Mouse (Mus musculus) kidney, embryonic 15.5 days (tissue): ENCODE results near the gene Lrrc8d. TPM values are rescaled to one million over a fixed set of nuclear protein-coding genes. Genes with fewer than 3 reads are reported as not detected.

Source experiments
- ATAC-seq: fragments of 200-750 bp; cut with Nextera tagmentation; replicated peaks from 2 replicates; pipeline ENCODE4 v1.8.0; 2017; ENCODE audit warnings: moderate TSS enrichment; ENCODE audit not compliant: low FRiP score
- H3K27ac ChIP-seq: fragments of 300-500 bp; sonication (generic); 2 replicates; pipeline ENCODE4 v1.5.1; 2015; ENCODE audit warnings: mild to moderate bottlenecking, inconsistent platforms
- H3K27me3 ChIP-seq: fragments of 300-500 bp; sonication (generic); 2 replicates; pipeline ENCODE4 v1.6.1; 2015; ENCODE audit warnings: inconsistent platforms
- H3K36me3 ChIP-seq: fragments of 300-500 bp; sonication (generic); 2 replicates; pipeline ENCODE4 v1.6.1; 2015; ENCODE audit warnings: inconsistent platforms
- H3K4me1 ChIP-seq: fragments of 300-500 bp; sonication (generic); 2 replicates; pipeline ENCODE4 v1.6.1; 2015; ENCODE audit warnings: inconsistent platforms
- H3K4me2 ChIP-seq: fragments of 300-500 bp; sonication (generic); 2 replicates; pipeline ENCODE4 v1.6.1; 2015; ENCODE audit warnings: moderate library complexity, mild to moderate bottlenecking, inconsistent platforms
- H3K4me3 ChIP-seq: fragments of 300-500 bp; sonication (generic); replicated peaks from 2 replicates; pipeline ENCODE4 v1.5.1; 2015; ENCODE audit warnings: mild to moderate bottlenecking, inconsistent platforms
- H3K9ac ChIP-seq: fragments of 300-500 bp; sonication (generic); 2 replicates; pipeline ENCODE4 v1.6.1; 2015; ENCODE audit warnings: mild to moderate bottlenecking, inconsistent platforms
- H3K9me3 ChIP-seq: fragments of 300-500 bp; sonication (generic); replicated peaks from 2 replicates; pipeline ENCODE4 v1.6.1; 2016; ENCODE audit warnings: inconsistent platforms
- WGBS: fragments of 180-500 bp; shearing (Covaris S2); methylation state at CpG from one replicate; pipeline ENCODE4 v1.1.7; 2015; ENCODE audit warnings: mixed read lengths; 5-methylcytosine and 5-hydroxymethylcytosine counted together
- polyA plus RNA-seq: library from polyadenylated mRNA; unstranded; fragments of >200 nt; fragmentation: Nextera tagmentation; extraction: Ambion mirVana; gene quantifications from 2 replicates; pipeline ENCODE4 v1.2.1, GENCODE M21; 2015

Lrrc8d gene
- polyA plus RNA-seq, 1 experiment from 2014 or later: 32.2 TPM

DNA sequence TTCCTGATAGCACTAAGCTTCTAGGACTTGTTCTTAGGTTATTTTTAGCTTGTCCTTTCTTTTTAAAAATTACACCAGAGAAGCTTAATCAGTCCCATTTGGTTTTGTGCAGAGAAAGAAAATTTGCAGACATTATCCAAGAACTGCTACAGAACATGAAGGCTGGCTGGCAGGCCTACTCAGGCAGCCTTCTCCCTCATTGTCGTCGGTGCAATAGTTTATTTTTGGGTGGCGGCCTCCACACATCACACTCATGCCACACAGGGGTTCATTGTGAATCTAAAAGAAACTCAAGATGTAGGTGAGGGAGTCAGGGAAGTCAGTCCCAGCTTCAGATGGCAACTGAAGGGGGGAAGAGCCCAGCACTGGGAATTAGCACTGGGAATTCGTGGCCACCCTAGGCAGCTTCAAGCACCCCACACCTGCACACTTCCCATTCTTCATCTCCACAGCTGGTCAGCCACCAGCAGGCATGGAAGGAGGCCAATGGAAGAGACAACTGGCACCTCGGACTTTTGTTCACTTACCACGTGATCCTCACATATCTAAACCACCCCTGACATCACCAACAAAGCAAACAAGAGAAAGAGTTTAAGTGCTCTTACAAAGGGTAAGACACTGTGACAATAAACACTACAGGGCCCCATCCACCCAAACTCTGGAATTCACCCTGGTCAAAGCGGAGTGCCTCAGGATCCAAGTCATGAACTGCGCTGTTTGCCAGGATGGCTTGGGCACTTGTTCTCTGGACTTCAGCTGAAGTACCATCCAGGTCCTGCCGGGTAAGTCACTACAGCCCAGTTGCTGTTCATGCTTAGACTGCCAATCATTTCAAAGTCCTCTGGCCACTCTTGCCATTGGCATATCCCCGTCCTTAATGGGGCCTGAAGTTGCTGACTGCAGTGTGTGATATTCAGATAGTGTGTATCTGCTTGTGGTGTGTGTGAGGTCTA, 9.0 kb upstream of the Lrrc8d start:
- Histone ChIP-seq H3K27me3 (no peaks in the 10 kb centered on the region), H3K36me3 (no peaks in the 10 kb centered on the region), H3K4me3 (no peak overlapping the region), H3K9me3 (no peaks in the 10 kb centered on the region), H3K27ac (no peak overlapping the region), H3K9ac (no peak overlapping the region), H3K4me1 (peaks cover 14% of the 10 kb centered on the region), H3K4me2 (no peak overlapping the region)
- ATAC-seq: no peak; the same call in 1 of the 2 replicates
- WGBS: 76% methylated on average over 10 of the region's 10 CpGs

DNA sequence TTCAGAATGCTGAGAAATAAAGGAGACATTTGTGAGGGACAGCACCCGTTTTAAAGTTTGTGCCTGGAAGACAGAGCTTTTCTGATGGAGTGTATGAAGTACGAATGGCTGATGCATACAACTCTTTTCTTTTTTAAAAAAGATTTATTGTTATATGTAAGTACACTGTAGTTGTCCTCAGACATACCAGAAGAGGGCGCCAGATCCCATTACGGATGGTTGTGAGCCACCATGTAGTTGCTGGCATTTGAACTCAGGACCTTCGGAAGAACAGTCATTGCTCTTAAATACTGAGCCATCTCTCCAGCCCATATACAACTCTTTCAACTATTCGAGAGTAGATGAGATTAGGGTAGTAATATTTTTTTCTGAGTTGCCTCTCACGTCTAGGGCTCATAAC, 8.1 kb upstream of the Lrrc8d start:
- Histone ChIP-seq H3K4me3 (no peak overlapping the region), H3K36me3 (no peaks in the 10 kb centered on the region), H3K9ac (no peak overlapping the region), H3K9me3 (no peaks in the 10 kb centered on the region), H3K27me3 (no peaks in the 10 kb centered on the region), H3K4me1 (peaks cover 10% of the 10 kb centered on the region), H3K4me2 (no peak overlapping the region), H3K27ac (no peak overlapping the region)
- no peak for ATAC-seq
- 89% methylated on average over 7 of the region's 7 CpGs for WGBS

DNA sequence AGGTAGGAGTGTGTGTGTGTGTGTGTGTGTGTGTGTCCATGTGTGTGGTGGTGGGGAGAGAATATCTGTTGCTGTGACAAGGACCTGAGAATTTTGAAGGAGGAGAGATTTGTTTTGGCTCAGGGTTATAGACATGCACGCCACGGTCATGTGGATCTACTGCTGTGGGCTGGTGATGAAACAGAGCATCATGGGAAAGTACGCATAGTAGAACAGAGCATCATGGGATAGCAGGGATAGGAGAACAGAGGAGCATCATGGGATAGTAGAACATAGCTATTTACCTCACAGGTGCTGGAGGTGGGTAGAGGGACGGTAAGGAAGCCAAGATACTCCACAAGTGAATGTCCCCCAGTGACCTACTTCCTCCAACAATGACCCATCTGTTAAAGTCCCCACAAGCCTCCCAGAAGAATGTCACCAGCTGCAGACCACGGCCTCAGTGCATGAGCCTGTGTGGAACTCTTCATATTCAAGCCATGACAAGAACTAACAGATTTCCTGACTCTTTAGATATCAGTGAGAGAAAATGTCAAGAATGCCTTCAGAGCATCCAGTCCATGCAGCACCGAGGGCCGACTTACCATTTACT, 5.3 kb upstream of the Lrrc8d start:
- no peaks in the 10 kb centered on the region for H3K36me3 ChIP-seq
- no peak overlapping the region for H3K9ac ChIP-seq
- no peak overlapping the region for H3K4me2 ChIP-seq
- no peak for ATAC-seq
- H3K27ac ChIP-seq: no peak overlapping the region
- no peaks in the 10 kb centered on the region for H3K27me3 ChIP-seq
- no peak overlapping the region for H3K4me3 ChIP-seq
- H3K4me1 ChIP-seq: peaks cover 18% of the 10 kb centered on the region
- H3K9me3 ChIP-seq: no peaks in the 10 kb centered on the region
- WGBS: 85% methylated on average over 7 of the region's 7 CpGs

DNA sequence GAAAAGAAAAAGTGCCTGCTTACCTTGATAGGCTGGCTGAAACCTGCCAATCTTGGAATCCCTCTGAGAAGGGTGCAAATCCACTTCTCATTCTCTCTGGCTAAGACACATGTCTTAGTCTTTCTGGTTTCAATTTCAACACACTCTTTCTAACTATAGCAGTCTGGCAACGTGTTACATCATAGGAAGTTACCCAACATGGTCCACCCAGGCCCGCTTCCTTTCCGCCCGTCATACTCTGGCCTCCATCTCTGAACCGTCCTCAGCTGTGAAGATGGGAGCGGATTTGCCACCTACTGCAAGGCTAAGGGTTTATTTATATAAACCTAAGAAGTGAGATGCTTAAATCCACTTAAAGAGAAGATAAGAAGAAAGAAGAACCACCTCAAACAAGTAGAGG, 3.7 kb upstream of the Lrrc8d start:
- no peak overlapping the region for H3K27ac ChIP-seq

GRCm38 (mm10) chr5:105697886-105698285, 1.9 kb upstream of the Lrrc8d start:
- Histone ChIP-seq H3K27ac (peak overlapping the region; percentile 97; the same call in 1 of the 2 replicates), H3K9me3 (no peaks in the 10 kb centered on the region), H3K4me1 (peaks cover 38% of the 10 kb centered on the region), H3K4me2 (no peak overlapping the region), H3K4me3 (no peak overlapping the region), H3K9ac (no peak overlapping the region), H3K27me3 (no peaks in the 10 kb centered on the region), H3K36me3 (no peaks in the 10 kb centered on the region)
- 84% methylated on average over 3 of the region's 3 CpGs for WGBS
- no peak for ATAC-seq

More for the DNA sequence above, 3.7 kb upstream of the Lrrc8d start:
- no peak for ATAC-seq
- no peak overlapping the region for H3K9ac ChIP-seq
- no peaks in the 10 kb centered on the region for H3K27me3 ChIP-seq
- H3K9me3 ChIP-seq: no peaks in the 10 kb centered on the region
- H3K4me3 ChIP-seq: no peak overlapping the region
- H3K4me1 ChIP-seq: peaks cover 24% of the 10 kb centered on the region
- H3K36me3 ChIP-seq: no peaks in the 10 kb centered on the region
- H3K4me2 ChIP-seq: no peak overlapping the region
- WGBS: 84% methylated on average over 6 of the region's 6 CpGs

DNA sequence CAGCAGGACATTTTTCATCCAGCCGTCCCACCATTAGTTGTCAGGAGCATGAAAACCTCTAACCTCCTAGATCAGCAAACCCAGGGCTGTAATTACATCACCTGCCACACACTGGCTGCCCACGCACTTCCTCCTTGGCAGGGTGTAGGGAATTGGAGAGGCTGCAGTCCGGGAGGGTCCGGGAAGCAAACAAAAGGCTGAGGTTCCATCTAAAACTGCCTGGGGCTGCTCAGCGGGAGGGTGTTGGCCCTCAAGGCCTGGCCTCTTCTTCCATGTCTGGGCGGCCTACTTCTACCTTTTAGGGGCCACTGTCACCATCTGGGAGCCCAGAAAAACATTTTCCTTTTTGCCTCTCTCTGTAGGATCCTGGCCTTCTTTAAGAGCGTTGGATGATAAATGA, 1.1 kb upstream of the Lrrc8d start:
- WGBS: 13% methylated on average over 7 of the region's 7 CpGs
- H3K4me3 ChIP-seq: peak overlapping the region; percentile 94
- peak overlapping the region; percentile 97; the same call in 1 of the 2 replicates for H3K9ac ChIP-seq
- no peaks in the 10 kb centered on the region for H3K27me3 ChIP-seq
- ATAC-seq: peak; percentile 27
- H3K27ac ChIP-seq: peak overlapping the region; percentile 97
- H3K4me1 ChIP-seq: peaks cover 44% of the 10 kb centered on the region
- no peaks in the 10 kb centered on the region for H3K36me3 ChIP-seq
- H3K4me2 ChIP-seq: peak overlapping the region; percentile 91
- no peaks in the 10 kb centered on the region for H3K9me3 ChIP-seq

GRCm38 (mm10) chr5:105700070-105700851, 492 bp downstream of the Lrrc8d start:
- H3K4me1 ChIP-seq: peaks cover 57% of the 10 kb centered on the region
- H3K9ac ChIP-seq: peak overlapping the region; percentile 97
- H3K4me3 ChIP-seq: peak overlapping the region; percentile 94
- no peaks in the 10 kb centered on the region for H3K9me3 ChIP-seq
- under 1% methylated on average over 89 of the region's 101 CpGs for WGBS
- H3K27ac ChIP-seq: peak overlapping the region; percentile 97
- peak; percentile 58 for ATAC-seq
- H3K4me2 ChIP-seq: peak overlapping the region; percentile 91
- H3K27me3 ChIP-seq: no peaks in the 10 kb centered on the region
- H3K36me3 ChIP-seq: peaks cover 7% of the 10 kb centered on the region; the same call in 1 of the 2 replicates

DNA sequence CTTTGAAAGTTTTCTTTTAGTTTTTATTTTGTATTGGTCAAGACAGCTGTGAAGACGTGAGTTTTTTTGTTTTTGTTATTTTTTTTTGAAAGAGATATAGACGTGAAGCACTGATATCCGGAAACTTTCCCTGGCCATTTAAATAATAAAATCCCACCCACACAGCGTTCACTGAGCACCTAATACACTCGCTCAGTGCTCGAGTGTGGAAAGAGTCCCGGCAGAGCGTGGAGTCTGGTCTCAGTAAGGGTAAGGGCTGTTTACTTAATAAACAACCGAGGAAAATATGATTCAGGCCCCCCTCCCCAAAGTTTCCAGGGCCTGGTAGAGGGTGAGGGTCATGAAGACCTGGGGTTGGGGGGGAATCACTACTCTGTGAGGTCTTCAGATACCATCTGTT, 1.6 kb downstream of the Lrrc8d start:
- WGBS: 28% methylated on average over 9 of the region's 9 CpGs
- H3K36me3 ChIP-seq: peaks cover 7% of the 10 kb centered on the region; the same call in 1 of the 2 replicates
- H3K4me3 ChIP-seq: peak overlapping the region; percentile 94
- H3K4me1 ChIP-seq: peaks cover 62% of the 10 kb centered on the region
- no peaks in the 10 kb centered on the region for H3K27me3 ChIP-seq
- H3K27ac ChIP-seq: peak overlapping the region; percentile 97
- H3K9me3 ChIP-seq: no peaks in the 10 kb centered on the region
- peak overlapping the region; percentile 91 for H3K4me2 ChIP-seq
- no peak overlapping the region for H3K9ac ChIP-seq
- ATAC-seq: no peak

- Histone ChIP-seq H3K4me2 (peak overlapping the region; percentile 91), H3K9ac (no peak overlapping the region), H3K9me3 (no peaks in the 10 kb centered on the region), H3K4me3 (peak overlapping the region; percentile 94), H3K4me1 (peaks cover 63% of the 10 kb centered on the region), H3K36me3 (peaks cover 7% of the 10 kb centered on the region; the same call in 1 of the 2 replicates), H3K27ac (no peak overlapping the region), H3K27me3 (no peaks in the 10 kb centered on the region)
- ATAC-seq: no peak
- 34% methylated on average over 8 of the region's 8 CpGs for WGBS
Observed at GRCm38 (mm10) chr5:105701844-105702243, 2.1 kb downstream of the Lrrc8d start.

GRCm38 (mm10) chr5:105702580-105703285, 3.0 kb downstream of the Lrrc8d start:
- peaks cover 65% of the 10 kb centered on the region for H3K4me1 ChIP-seq
- no peaks in the 10 kb centered on the region for H3K27me3 ChIP-seq
- H3K36me3 ChIP-seq: peaks cover 7% of the 10 kb centered on the region; the same call in 1 of the 2 replicates
- no peaks in the 10 kb centered on the region for H3K9me3 ChIP-seq
- H3K4me2 ChIP-seq: peak overlapping the region; percentile 42
- 0 out of 2 replicates have a peak overlapping the region, but pooled peaks have one; percentile 13 for H3K4me3 ChIP-seq
- peak overlapping the region; percentile 39 for H3K27ac ChIP-seq
- ATAC-seq: no peak
- WGBS: 58% methylated on average over 9 of the region's 9 CpGs
- H3K9ac ChIP-seq: no peak overlapping the region

DNA sequence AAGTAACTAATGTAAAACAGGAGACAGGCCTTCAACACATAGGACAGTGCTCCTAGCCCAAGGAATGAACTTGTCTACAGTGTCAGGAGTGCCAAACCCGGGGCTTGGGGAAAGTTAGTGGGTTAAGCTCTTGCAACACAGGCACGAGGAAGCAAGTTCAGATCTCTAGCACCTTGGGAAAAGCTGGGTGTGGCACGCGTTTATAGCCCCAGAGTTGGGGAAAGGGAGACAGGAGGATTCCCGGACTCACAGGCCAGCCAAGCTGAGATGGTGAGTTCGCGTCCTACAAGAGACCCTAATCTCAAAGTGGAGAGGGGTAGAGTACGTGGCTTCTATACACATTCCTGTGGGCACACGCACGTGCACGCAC, 3.5 kb downstream of the Lrrc8d start:
- Histone ChIP-seq H3K4me3 (no peak overlapping the region), H3K27ac (peak overlapping the region; percentile 39), H3K4me2 (peak overlapping the region; percentile 42; the same call in 1 of the 2 replicates), H3K27me3 (no peaks in the 10 kb centered on the region), H3K36me3 (peaks cover 7% of the 10 kb centered on the region; the same call in 1 of the 2 replicates), H3K9ac (no peak overlapping the region), H3K9me3 (no peaks in the 10 kb centered on the region), H3K4me1 (peaks cover 65% of the 10 kb centered on the region)
- ATAC-seq: no peak
- WGBS: 83% methylated on average over 11 of the region's 11 CpGs
